Mouse (Mus musculus) intestine, embryonic 14.5 days (tissue): ENCODE data around the gene B3gnt6. TPM values are rescaled to one million over a fixed set of nuclear protein-coding genes. Genes with fewer than 3 reads are reported as not detected.

Experiments used
- ATAC-seq: fragments of 200-750 bp; cut with Nextera tagmentation; replicated peaks from 2 replicates; pipeline ENCODE4 v1.8.0; 2017; ENCODE audit warnings: low read depth, moderate number of reproducible peaks, moderate TSS enrichment, moderate library complexity; ENCODE audit not compliant: low FRiP score, low TSS enrichment
- DNase-seq: peaks from one replicate; pipeline ENCODE4 v3.0.0-alpha.2; 2018; ENCODE audit warnings: low spot score
- H3K27ac ChIP-seq: fragments of 300-500 bp; sonication (generic); 2 replicates; pipeline ENCODE4 v1.5.1; 2014; ENCODE audit warnings: low read depth, mild to moderate bottlenecking, control low read depth
- H3K27me3 ChIP-seq: fragments of 300-500 bp; sonication (generic); replicated peaks from 2 replicates; pipeline ENCODE4 v1.6.1; 2014; ENCODE audit warnings: low read length, control low read depth; ENCODE audit not compliant: control insufficient read depth, insufficient read depth
- H3K36me3 ChIP-seq: fragments of 300-500 bp; sonication (generic); 2 replicates; pipeline ENCODE4 v1.6.1; 2014; ENCODE audit warnings: low read length, control low read depth; ENCODE audit not compliant: control insufficient read depth, insufficient read depth
- H3K4me1 ChIP-seq: fragments of 300-500 bp; sonication (generic); replicated peaks from 2 replicates; pipeline ENCODE4 v1.6.1; 2014; ENCODE audit warnings: low read length, control low read depth, mixed read lengths; ENCODE audit not compliant: control insufficient read depth, insufficient read depth
- H3K4me2 ChIP-seq: fragments of 300-500 bp; sonication (generic); 2 replicates; pipeline ENCODE4 v1.6.1; 2014; ENCODE audit warnings: low read length
- H3K4me3 ChIP-seq: fragments of 300-500 bp; sonication (generic); 2 replicates; pipeline ENCODE4 v1.5.1; 2014; ENCODE audit warnings: low read depth, low read length, control low read depth, mixed read lengths
- H3K9ac ChIP-seq: fragments of 300-500 bp; sonication (generic); 2 replicates; pipeline ENCODE4 v1.6.1; 2014; ENCODE audit warnings: mild to moderate bottlenecking, low read length
- H3K9me3 ChIP-seq: fragments of 300-500 bp; sonication (generic); 2 replicates; pipeline ENCODE4 v1.6.1; 2016; ENCODE audit warnings: low read length, control low read depth; ENCODE audit not compliant: control insufficient read depth
- WGBS: fragments of 180-500 bp; shearing (Covaris S2); extraction: QIAGEN DNeasy Blood & Tissue Kit; methylation state at CpG from one replicate; pipeline ENCODE4 v1.1.7; 2014; 5-methylcytosine and 5-hydroxymethylcytosine counted together
- polyA plus RNA-seq: library from polyadenylated mRNA; unstranded; fragments of >200 nt; fragmentation: Nextera tagmentation; extraction: Ambion mirVana; gene quantifications from 2 replicates; pipeline ENCODE4 v1.2.1, GENCODE M21; 2014

Gene B3gnt6
- polyA plus RNA-seq: 0.12 TPM in 1 of 2 replicates, not detected in the other

- H3K4me1 ChIP-seq: 0 out of 2 replicates have a peak, but pooled peaks cover 2% of the 10 kb centered on the region
- no peak for ATAC-seq
- H3K36me3 ChIP-seq: no peaks in the 10 kb centered on the region
- DNase-seq: no peak
- no peaks in the 10 kb centered on the region for H3K9me3 ChIP-seq
- H3K4me3 ChIP-seq: no peak within 1 kb of the TSS
- no peak within 1 kb of the TSS for H3K27ac ChIP-seq
- no peak within 1 kb of the TSS for H3K4me2 ChIP-seq
- H3K27me3 ChIP-seq: peaks cover 17% of the 10 kb centered on the region
- no peak within 1 kb of the TSS for H3K9ac ChIP-seq
- WGBS: 88% methylated on average over 4 of the region's 4 CpGs
These were observed at the start of gene B3gnt6 for GRCm38 (mm10) chr7:98199381-98199780. B3gnt6 (minus strand) TSS chr7:98199481.

GRCm38 (mm10) chr7:98236686-98237359 lies 37.5 kb upstream of the B3gnt6 start:
- Histone ChIP-seq H3K4me3 (no peak overlapping the region), H3K27me3 (no peaks in the 10 kb centered on the region), H3K36me3 (no peaks in the 10 kb centered on the region), H3K9me3 (no peaks in the 10 kb centered on the region), H3K4me2 (no peak overlapping the region), H3K27ac (no peak overlapping the region), H3K9ac (no peak overlapping the region), H3K4me1 (no peaks in the 10 kb centered on the region)
- DNase-seq (no peak), ATAC-seq (no peak)
- 77% methylated on average over 3 of the region's 3 CpGs for WGBS

GRCm38 (mm10) chr7:98223796-98224195 lies 24.5 kb upstream of the B3gnt6 start:
- no peak for DNase-seq
- no peak for ATAC-seq
- no peaks in the 10 kb centered on the region for H3K9me3 ChIP-seq
- no peak overlapping the region for H3K4me3 ChIP-seq
- H3K27ac ChIP-seq: no peak overlapping the region
- no peak overlapping the region for H3K9ac ChIP-seq
- H3K4me1 ChIP-seq: no peaks in the 10 kb centered on the region
- 92% methylated on average over 4 of the region's 4 CpGs for WGBS
- H3K36me3 ChIP-seq: no peaks in the 10 kb centered on the region; the same call in 1 of the 2 replicates
- no peaks in the 10 kb centered on the region for H3K27me3 ChIP-seq
- H3K4me2 ChIP-seq: no peak overlapping the region

DNA sequence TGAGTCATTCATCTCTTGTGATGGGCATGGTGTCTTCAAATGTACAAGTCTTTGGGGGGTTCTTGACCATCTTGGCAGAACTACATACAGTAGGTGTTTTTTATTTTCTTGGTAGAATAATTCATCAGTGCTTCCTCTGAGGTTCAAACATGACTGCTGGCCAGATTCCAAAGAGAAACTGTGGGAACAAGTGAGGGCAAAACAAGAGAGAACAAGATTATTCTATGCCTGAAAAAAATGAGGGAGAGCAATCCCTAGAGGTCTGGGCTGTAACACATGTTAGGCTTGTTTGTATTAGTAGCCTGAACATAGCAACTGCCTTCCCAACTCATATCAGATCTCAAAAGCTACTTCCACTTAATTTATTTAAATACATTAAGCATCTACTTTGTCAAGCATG lies 17.4 kb upstream of the B3gnt6 start:
- H3K4me1 ChIP-seq: no peaks in the 10 kb centered on the region
- no peak overlapping the region for H3K4me3 ChIP-seq
- H3K9me3 ChIP-seq: no peaks in the 10 kb centered on the region
- no peak overlapping the region for H3K27ac ChIP-seq
- H3K4me2 ChIP-seq: no peak overlapping the region
- ATAC-seq: no peak
- H3K9ac ChIP-seq: no peak overlapping the region
- DNase-seq: no peak
- H3K27me3 ChIP-seq: no peaks in the 10 kb centered on the region
- no peaks in the 10 kb centered on the region for H3K36me3 ChIP-seq

GRCm38 (mm10) chr7:98202946-98203345 lies 3.7 kb upstream of the B3gnt6 start:
- no peaks in the 10 kb centered on the region for H3K27me3 ChIP-seq
- H3K4me2 ChIP-seq: no peak overlapping the region
- no peak for ATAC-seq
- no peak for DNase-seq
- WGBS: 65% methylated on average over 4 of the region's 4 CpGs
- no peak overlapping the region for H3K27ac ChIP-seq
- H3K36me3 ChIP-seq: no peaks in the 10 kb centered on the region
- H3K9ac ChIP-seq: no peak overlapping the region
- no peaks in the 10 kb centered on the region for H3K9me3 ChIP-seq
- no peaks in the 10 kb centered on the region for H3K4me1 ChIP-seq
- H3K4me3 ChIP-seq: no peak overlapping the region

DNA sequence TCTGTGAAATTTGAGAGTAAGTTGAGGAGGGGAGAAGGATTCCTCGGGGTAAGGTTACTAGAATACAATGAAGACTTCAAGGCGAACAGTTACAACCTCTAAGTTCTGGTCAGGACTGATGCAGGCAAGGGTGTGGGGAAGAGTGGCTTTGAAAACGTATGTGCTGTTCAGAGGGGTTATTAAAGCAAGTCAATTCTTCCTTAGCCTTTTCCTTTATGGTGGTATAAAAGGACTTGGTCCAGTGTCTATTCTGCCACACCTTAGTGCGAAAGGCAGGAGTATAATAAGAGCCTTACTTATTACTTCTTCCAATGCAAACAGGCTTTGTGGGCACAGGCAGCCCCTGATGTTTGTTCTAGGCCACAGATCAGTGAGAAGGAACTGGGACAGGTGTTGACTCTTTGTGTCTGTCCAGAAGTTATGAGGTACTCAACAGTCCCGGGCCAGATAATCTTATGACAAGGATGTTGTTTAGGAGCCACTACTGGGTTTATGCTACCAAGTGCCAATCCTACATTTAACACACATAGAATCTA lies 2.3 kb upstream of the B3gnt6 start:
- ATAC-seq (no peak), DNase-seq (no peak)
- Histone ChIP-seq H3K27ac (no peak overlapping the region), H3K4me1 (no peaks in the 10 kb centered on the region), H3K4me2 (no peak overlapping the region), H3K27me3 (no peaks in the 10 kb centered on the region), H3K36me3 (no peaks in the 10 kb centered on the region), H3K9me3 (no peaks in the 10 kb centered on the region), H3K9ac (no peak overlapping the region), H3K4me3 (no peak overlapping the region)
- WGBS: 64% methylated on average over 5 of the region's 5 CpGs

- H3K4me1 ChIP-seq: no peaks in the 10 kb centered on the region
- H3K4me2 ChIP-seq: no peak overlapping the region
- H3K9ac ChIP-seq: no peak overlapping the region
- WGBS: 90% methylated on average over 3 of the region's 3 CpGs
- no peak overlapping the region for H3K4me3 ChIP-seq
- H3K36me3 ChIP-seq: no peaks in the 10 kb centered on the region
- no peak for DNase-seq
- no peak for ATAC-seq
- H3K27me3 ChIP-seq: peaks cover 7% of the 10 kb centered on the region
- no peak overlapping the region for H3K27ac ChIP-seq
- H3K9me3 ChIP-seq: no peaks in the 10 kb centered on the region
These were observed 1.1 kb upstream of the B3gnt6 start for GRCm38 (mm10) chr7:98200396-98200795.

- H3K36me3 ChIP-seq: no peaks in the 10 kb centered on the region
- DNase-seq (peak; percentile 69), ATAC-seq (0 out of 2 replicates have a peak, but pooled peaks have one; percentile 29)
- no peak overlapping the region for H3K9ac ChIP-seq
- peaks cover 13% of the 10 kb centered on the region; the same call in 1 of the 2 replicates for H3K4me1 ChIP-seq
- H3K27ac ChIP-seq: no peak overlapping the region
- no peak overlapping the region for H3K4me3 ChIP-seq
- no peaks in the 10 kb centered on the region for H3K9me3 ChIP-seq
- WGBS: 31% methylated on average over 10 of the region's 10 CpGs
- H3K4me2 ChIP-seq: no peak overlapping the region
- peaks cover 45% of the 10 kb centered on the region for H3K27me3 ChIP-seq
These were observed 4.0 kb downstream of the B3gnt6 start for GRCm38 (mm10) chr7:98195151-98195801.
